Mouse (Mus musculus): ENCODE data around the gene Slc19a1. TPM values are rescaled to one million over a fixed set of nuclear protein-coding genes. Genes with fewer than 3 reads are reported as not detected.

Slc19a1 gene
- total RNA-seq, 1 experiment from 2014 or later = 35.5 TPM

Other genes with a start within 250 kb of the Slc19a1 start
- 10.3 and 11.8 TPM in 2 replicates for gene Pcbp3, start 70.4 kb upstream of the Slc19a1 start, total RNA-seq (2017)
- 0.31 and 1.5 TPM in 2 replicates for gene Col18a1, start 134.3 kb downstream of the Slc19a1 start, total RNA-seq (2017)
- 13.5 and 21.3 TPM in 2 replicates for gene Pofut2, start 227.0 kb downstream of the Slc19a1 start, total RNA-seq (2017)

Data from hematopoietic stem cell, adult 5-6 weeks (primary cell).